Mouse (Mus musculus): ENCODE data around the gene Cox20. TPM values are rescaled to one million over a fixed set of nuclear protein-coding genes. Genes with fewer than 3 reads are reported as not detected.
"Not testable (repeated sequence)": the region's sequence is repeated elsewhere in the genome, so short reads cannot be mapped to it uniquely, and the experiment has no call there.

Gene Cox20
- polyA plus RNA-seq, 1 experiment from 2014 or later = 138 TPM

- Histone ChIP-seq H3K4me2 (no peak overlapping the region), H3K9ac (no peak overlapping the region), H3K36me3 (no peaks in the 10 kb centered on the region), H3K27ac (replicated peaks) (no peak overlapping the region), H3K27me3 (no peaks in the 10 kb centered on the region), H3K4me3 (no peak overlapping the region), H3K4me1 (replicated peaks) (peaks cover 6% of the 10 kb centered on the region), H3K9me3 (no peaks in the 10 kb centered on the region)
- ATAC-seq (ENCODE audit: low read depth) = no peak
- 86% methylated on average over 3 of the region's 3 CpGs for WGBS
Measured at GRCm38 (mm10) chr1:178341435-178341834, 22.5 kb downstream of the Cox20 start.

GRCm38 (mm10) chr1:178342063-178342462, 23.1 kb downstream of the Cox20 start:
- H3K4me1 ChIP-seq (replicated peaks) = peaks cover 6% of the 10 kb centered on the region
- no peak overlapping the region for H3K9ac ChIP-seq
- H3K4me3 ChIP-seq = no peak overlapping the region
- H3K36me3 ChIP-seq = no peaks in the 10 kb centered on the region
- no peaks in the 10 kb centered on the region for H3K9me3 ChIP-seq
- H3K27me3 ChIP-seq = no peaks in the 10 kb centered on the region
- 74% methylated on average over 1 of the region's 1 CpGs for WGBS
- no peak overlapping the region for H3K27ac ChIP-seq (replicated peaks)
- H3K4me2 ChIP-seq = no peak overlapping the region
- ATAC-seq (ENCODE audit: low read depth) = no peak

- WGBS = 68% methylated on average over 5 of the region's 5 CpGs
- no peak for ATAC-seq (ENCODE audit: low read depth)
- Histone ChIP-seq H3K9me3 (no peaks in the 10 kb centered on the region), H3K4me2 (no peak overlapping the region), H3K4me1 (replicated peaks) (peaks cover 6% of the 10 kb centered on the region), H3K9ac (no peak overlapping the region), H3K4me3 (no peak overlapping the region), H3K36me3 (no peaks in the 10 kb centered on the region), H3K27me3 (no peaks in the 10 kb centered on the region), H3K27ac (replicated peaks) (no peak overlapping the region)
Measured at GRCm38 (mm10) chr1:178342612-178343011, 23.7 kb downstream of the Cox20 start.

GRCm38 (mm10) chr1:178344071-178344805, 25.3 kb downstream of the Cox20 start:
- not testable (repeated sequence) for H3K4me3 ChIP-seq; H3K27ac ChIP-seq (replicated peaks); H3K36me3 ChIP-seq; H3K9me3 ChIP-seq; H3K4me2 ChIP-seq; H3K27me3 ChIP-seq; H3K4me1 ChIP-seq (replicated peaks); H3K9ac ChIP-seq; ATAC-seq (ENCODE audit: low read depth)
- 93% methylated on average over 10 of the region's 10 CpGs for WGBS

GRCm38 (mm10) chr1:178350792-178351191, 31.9 kb downstream of the Cox20 start:
- WGBS = 90% methylated on average over 2 of the region's 2 CpGs
- H3K4me3 ChIP-seq = no peak overlapping the region
- ATAC-seq (ENCODE audit: low read depth) = no peak

GRCm38 (mm10) chr1:178351643-178352042, 32.7 kb downstream of the Cox20 start:
- no peaks in the 10 kb centered on the region for H3K9me3 ChIP-seq
- H3K27ac ChIP-seq (replicated peaks) = no peak overlapping the region
- no peaks in the 10 kb centered on the region for H3K27me3 ChIP-seq
- no peak overlapping the region for H3K9ac ChIP-seq
- H3K4me2 ChIP-seq = no peak overlapping the region
- H3K36me3 ChIP-seq = no peaks in the 10 kb centered on the region
- no peak for ATAC-seq (ENCODE audit: low read depth)
- H3K4me3 ChIP-seq = no peak overlapping the region
- no peaks in the 10 kb centered on the region for H3K4me1 ChIP-seq (replicated peaks)

More at GRCm38 (mm10) chr1:178350792-178351191, 31.9 kb downstream of the Cox20 start:
- Histone ChIP-seq H3K36me3 (no peaks in the 10 kb centered on the region), H3K9me3 (no peaks in the 10 kb centered on the region), H3K9ac (no peak overlapping the region), H3K4me1 (replicated peaks) (no peaks in the 10 kb centered on the region), H3K4me2 (no peak overlapping the region), H3K27me3 (no peaks in the 10 kb centered on the region), H3K27ac (replicated peaks) (no peak overlapping the region)

GRCm38 (mm10) chr1:178354576-178354975, 35.6 kb downstream of the Cox20 start:
- Histone ChIP-seq H3K4me2 (no peak overlapping the region), H3K9ac (no peak overlapping the region), H3K27ac (replicated peaks) (no peak overlapping the region), H3K4me1 (replicated peaks) (no peaks in the 10 kb centered on the region), H3K4me3 (no peak overlapping the region), H3K9me3 (no peaks in the 10 kb centered on the region), H3K27me3 (no peaks in the 10 kb centered on the region), H3K36me3 (no peaks in the 10 kb centered on the region)
- no peak for ATAC-seq (ENCODE audit: low read depth)
- 68% methylated on average over 3 of the region's 3 CpGs for WGBS

- no peak for ATAC-seq (ENCODE audit: low read depth)
- no peaks in the 10 kb centered on the region for H3K36me3 ChIP-seq
- H3K4me1 ChIP-seq (replicated peaks) = no peaks in the 10 kb centered on the region
- H3K27me3 ChIP-seq = no peaks in the 10 kb centered on the region
- no peak overlapping the region for H3K4me3 ChIP-seq
- H3K27ac ChIP-seq (replicated peaks) = no peak overlapping the region
- H3K9ac ChIP-seq = no peak overlapping the region
- no peak overlapping the region for H3K4me2 ChIP-seq
- WGBS = 63% methylated on average over 12 of the region's 12 CpGs
- no peaks in the 10 kb centered on the region for H3K9me3 ChIP-seq
Measured at GRCm38 (mm10) chr1:178357776-178358710, 39.1 kb downstream of the Cox20 start.

- no peaks in the 10 kb centered on the region for H3K27me3 ChIP-seq
- no peak overlapping the region for H3K27ac ChIP-seq (replicated peaks)
- H3K4me1 ChIP-seq (replicated peaks) = no peaks in the 10 kb centered on the region
- H3K9ac ChIP-seq = no peak overlapping the region
- no peak for ATAC-seq (ENCODE audit: low read depth)
- WGBS = 86% methylated on average over 11 of the region's 11 CpGs
- H3K36me3 ChIP-seq = no peaks in the 10 kb centered on the region
- no peak overlapping the region for H3K4me3 ChIP-seq
- no peaks in the 10 kb centered on the region for H3K9me3 ChIP-seq
- no peak overlapping the region for H3K4me2 ChIP-seq
Measured at GRCm38 (mm10) chr1:178360264-178360663, 41.3 kb downstream of the Cox20 start.

GRCm38 (mm10) chr1:178360702-178361101, 41.8 kb downstream of the Cox20 start:
- H3K9ac ChIP-seq = no peak overlapping the region
- no peak overlapping the region for H3K4me2 ChIP-seq
- no peaks in the 10 kb centered on the region for H3K36me3 ChIP-seq
- H3K4me3 ChIP-seq = no peak overlapping the region
- WGBS = 59% methylated on average over 2 of the region's 2 CpGs
- no peak for ATAC-seq (ENCODE audit: low read depth)
- H3K4me1 ChIP-seq (replicated peaks) = no peaks in the 10 kb centered on the region
- H3K27ac ChIP-seq (replicated peaks) = no peak overlapping the region
- H3K27me3 ChIP-seq = no peaks in the 10 kb centered on the region
- no peaks in the 10 kb centered on the region for H3K9me3 ChIP-seq

- no peaks in the 10 kb centered on the region for H3K9me3 ChIP-seq
- no peak overlapping the region for H3K27ac ChIP-seq (replicated peaks)
- no peak overlapping the region for H3K4me3 ChIP-seq
- no peak overlapping the region for H3K4me2 ChIP-seq
- peaks cover 15% of the 10 kb centered on the region; the same call in 1 of the 2 replicates for H3K4me1 ChIP-seq (replicated peaks)
- no peaks in the 10 kb centered on the region for H3K27me3 ChIP-seq
- H3K9ac ChIP-seq = no peak overlapping the region
- WGBS = 89% methylated on average over 6 of the region's 6 CpGs
- ATAC-seq (ENCODE audit: low read depth) = no peak
- H3K36me3 ChIP-seq = no peaks in the 10 kb centered on the region
Measured at GRCm38 (mm10) chr1:178365171-178365570, 46.2 kb downstream of the Cox20 start.

- H3K4me2 ChIP-seq = peak overlapping the region; percentile 78
- H3K27ac ChIP-seq (replicated peaks) = peak overlapping the region; percentile 71; the same call in 1 of the 2 replicates
- no peak overlapping the region for H3K9ac ChIP-seq
- ATAC-seq (ENCODE audit: low read depth) = no peak
- H3K9me3 ChIP-seq = no peaks in the 10 kb centered on the region
- WGBS = 82% methylated on average over 6 of the region's 6 CpGs
- H3K27me3 ChIP-seq = no peaks in the 10 kb centered on the region
- H3K4me3 ChIP-seq = no peak overlapping the region
- no peaks in the 10 kb centered on the region for H3K36me3 ChIP-seq
- H3K4me1 ChIP-seq (replicated peaks) = peaks cover 15% of the 10 kb centered on the region; the same call in 1 of the 2 replicates
Measured at GRCm38 (mm10) chr1:178368121-178368520, 49.2 kb downstream of the Cox20 start.
